Comparison of ENCODE assay signal across 26 mouse cellular contexts in genomic region chr1:92695751-92696150, GRCm38 (mm10). TPM values are rescaled to one million over a fixed set of nuclear protein-coding genes. Genes with fewer than 3 reads are reported as not detected.
"Had no signal": no experiment of that assay in that cellular context is flagged by ENCODE, and none has a peak within 500 bp of the region (broad histone marks: within the 10 kb centered on the region; RNA-seq: fewer than 3 reads in every experiment).

No protein-coding gene starts in this region.

- H3K27me3 ChIP-seq: midbrain, embryonic 15.5 days; neural tube, embryonic 12.5 days; neural tube, embryonic 15.5 days had no signal

- H3K9me3 ChIP-seq: midbrain, embryonic 12.5 days; midbrain, embryonic 15.5 days; neural tube, embryonic 12.5 days; neural tube, embryonic 15.5 days had no signal

- H3K9ac ChIP-seq: liver, embryonic 14.5 days; liver, postnatal 0 days; lung, embryonic 14.5 days; midbrain, embryonic 12.5 days; midbrain, embryonic 15.5 days; neural tube, embryonic 12.5 days; neural tube, embryonic 15.5 days had no signal

- H3K27ac ChIP-seq: kidney, postnatal 0 days; layer of hippocampus, adult 2 months; left cerebral cortex, adult 2 months; liver, embryonic 14.5 days; macrophage; midbrain, embryonic 12.5 days; midbrain, embryonic 15.5 days; neural tube, embryonic 12.5 days; neural tube, embryonic 15.5 days; stomach, postnatal 0 days had no signal

- H3K4me3 ChIP-seq: layer of hippocampus, adult 2 months; left cerebral cortex, adult 2 months; midbrain, embryonic 12.5 days; midbrain, embryonic 15.5 days; neural tube, embryonic 12.5 days; neural tube, embryonic 15.5 days had no signal

- DNase-seq: kidney, postnatal 25 days; layer of hippocampus, adult 9-11 months; layer of hippocampus, postnatal 36 days; liver, postnatal 0 days; lung, embryonic 14.5 days; right cerebral cortex, adult 18-20 months; right cerebral cortex, postnatal 14 days; thymus, adult 2 months; thymus, postnatal 14 days; thymus, postnatal 4 days had no signal

- H3K36me3 ChIP-seq: midbrain, embryonic 12.5 days; midbrain, embryonic 15.5 days; neural tube, embryonic 12.5 days; neural tube, embryonic 15.5 days had no signal

- ATAC-seq: liver, postnatal 0 days; lung, postnatal 0 days; midbrain, embryonic 15.5 days had no signal

RNA-seq across cellular contexts. Expression of gene Otos, which starts 47.1 kb away (rescaled TPM):
- total RNA-seq: left cerebral cortex, adult 2 months; left cerebral cortex, postnatal 10 days; left cerebral cortex, postnatal 36 days; liver, adult 2 months had no signal
- polyA plus RNA-seq: limb, embryonic 11.5 days; liver, adult 2 months; lung, embryonic 14.5 days; macrophage; midbrain, embryonic 12.5 days; neural tube, embryonic 12.5 days; stomach, embryonic 14.5 days had no signal
